Mouse (Mus musculus): Measurements from ENCODE around the gene Atxn7l3. TPM values are rescaled to one million over a fixed set of nuclear protein-coding genes. Genes with fewer than 3 reads are reported as not detected.

Gene Atxn7l3
- polyA plus RNA-seq, 1 experiment from 2014 or later, result 15.2 TPM

DNA sequence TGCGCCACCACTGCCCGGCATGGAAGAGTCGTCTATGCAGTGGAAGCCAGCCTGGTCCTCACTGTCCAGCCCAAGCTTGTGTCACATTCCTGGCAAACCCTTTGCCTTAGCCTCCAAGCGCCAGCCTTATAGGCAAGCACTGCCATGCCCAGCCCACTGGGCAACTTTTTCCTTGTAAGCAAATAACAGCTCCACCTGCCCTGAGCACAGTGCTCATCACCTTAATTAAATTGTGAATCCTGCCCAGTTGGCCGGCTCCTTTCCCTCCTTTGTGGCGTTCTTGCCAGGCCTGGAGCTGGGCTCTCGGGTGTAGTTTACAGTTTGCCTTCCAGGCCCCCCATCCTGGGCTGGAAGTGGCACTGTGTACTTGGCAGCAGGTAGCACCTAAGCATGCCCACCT is 33.2 kb downstream of the Atxn7l3 start:
- Histone ChIP-seq H3K4me2 (no peak overlapping the region), H3K9ac (ENCODE audit: low read length) (no peak overlapping the region), H3K27ac (ENCODE audit: low read depth, low read length) (no peak overlapping the region), H3K27me3 (ENCODE audit: control insufficient read depth, insufficient read depth, low read length) (no peaks in the 10 kb centered on the region), H3K9me3 (ENCODE audit: control insufficient read depth, low read length) (no peaks in the 10 kb centered on the region), H3K4me3 (ENCODE audit: low read depth, low read length) (no peak overlapping the region), H3K36me3 (ENCODE audit: control insufficient read depth, insufficient read depth, low read length) (peaks cover 5% of the 10 kb centered on the region), H3K4me1 (ENCODE audit: control insufficient read depth, insufficient read depth, low read length) (no peaks in the 10 kb centered on the region)
- no peak for ATAC-seq (ENCODE audit: low FRiP score)
- 91% methylated on average over 7 of the region's 7 CpGs for WGBS
- no peak for DNase-seq (ENCODE audit: low spot score, missing footprints)

DNA sequence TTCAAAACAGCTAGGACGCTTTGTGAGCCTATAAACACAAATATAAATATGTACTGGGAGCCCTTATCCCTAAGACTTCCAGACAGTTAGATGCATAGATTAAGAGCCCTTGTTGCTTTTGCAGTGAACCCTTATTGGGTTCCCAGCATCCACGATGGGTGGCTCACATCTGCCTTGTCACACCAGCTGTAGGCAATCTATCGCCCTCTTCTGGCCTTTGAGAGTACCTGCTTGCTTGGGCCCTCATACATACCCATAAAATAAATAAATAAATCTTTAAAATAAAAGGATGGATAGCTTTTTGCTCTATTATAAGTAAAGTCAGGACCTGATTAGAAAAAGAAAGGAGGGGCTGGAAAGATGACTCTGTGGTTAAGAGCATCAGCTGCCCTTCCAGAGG is 37.9 kb downstream of the Atxn7l3 start:
- Histone ChIP-seq H3K9ac (ENCODE audit: low read length) (no peak overlapping the region), H3K27ac (ENCODE audit: low read depth, low read length) (no peak overlapping the region), H3K4me2 (no peak overlapping the region), H3K9me3 (ENCODE audit: control insufficient read depth, low read length) (no peaks in the 10 kb centered on the region), H3K4me1 (ENCODE audit: control insufficient read depth, insufficient read depth, low read length) (peaks cover 3% of the 10 kb centered on the region; the same call in 1 of the 2 replicates), H3K4me3 (ENCODE audit: low read depth, low read length) (no peak overlapping the region), H3K36me3 (ENCODE audit: control insufficient read depth, insufficient read depth, low read length) (peaks cover 6% of the 10 kb centered on the region), H3K27me3 (ENCODE audit: control insufficient read depth, insufficient read depth, low read length) (no peaks in the 10 kb centered on the region)
- DNase-seq (ENCODE audit: low spot score, missing footprints) (no peak), ATAC-seq (ENCODE audit: low FRiP score) (no peak)
- WGBS, result 91% methylated on average over 3 of the region's 3 CpGs

DNA sequence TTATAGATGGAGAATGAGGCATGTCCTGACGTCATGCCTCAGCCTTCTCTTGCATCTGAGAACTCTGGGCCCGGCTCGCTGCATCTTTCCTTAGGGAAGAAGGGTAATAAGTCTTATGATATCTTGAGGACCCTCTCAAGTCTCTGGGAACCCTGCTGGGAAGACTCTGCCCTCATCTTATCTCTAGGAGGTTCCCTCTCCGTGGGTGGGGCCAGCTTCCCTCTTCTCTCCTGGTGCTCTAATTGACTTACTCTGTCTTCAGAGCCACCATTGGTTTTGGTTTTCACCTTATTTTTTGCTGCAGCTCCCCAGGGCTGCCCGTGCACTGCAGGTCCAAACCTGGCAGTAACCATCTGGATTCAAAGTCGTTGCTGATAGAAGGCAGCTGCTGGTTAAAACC is 38.3 kb downstream of the Atxn7l3 start:
- DNase-seq (ENCODE audit: low spot score, missing footprints), result no peak
- Histone ChIP-seq H3K27me3 (ENCODE audit: control insufficient read depth, insufficient read depth, low read length) (no peaks in the 10 kb centered on the region), H3K9ac (ENCODE audit: low read length) (no peak overlapping the region), H3K4me2 (no peak overlapping the region), H3K4me1 (ENCODE audit: control insufficient read depth, insufficient read depth, low read length) (peaks cover 3% of the 10 kb centered on the region; the same call in 1 of the 2 replicates), H3K9me3 (ENCODE audit: control insufficient read depth, low read length) (no peaks in the 10 kb centered on the region), H3K27ac (ENCODE audit: low read depth, low read length) (no peak overlapping the region), H3K36me3 (ENCODE audit: control insufficient read depth, insufficient read depth, low read length) (peaks cover 6% of the 10 kb centered on the region), H3K4me3 (ENCODE audit: low read depth, low read length) (no peak overlapping the region)
- no peak for ATAC-seq (ENCODE audit: low FRiP score)
- 83% methylated on average over 6 of the region's 6 CpGs for WGBS

DNA sequence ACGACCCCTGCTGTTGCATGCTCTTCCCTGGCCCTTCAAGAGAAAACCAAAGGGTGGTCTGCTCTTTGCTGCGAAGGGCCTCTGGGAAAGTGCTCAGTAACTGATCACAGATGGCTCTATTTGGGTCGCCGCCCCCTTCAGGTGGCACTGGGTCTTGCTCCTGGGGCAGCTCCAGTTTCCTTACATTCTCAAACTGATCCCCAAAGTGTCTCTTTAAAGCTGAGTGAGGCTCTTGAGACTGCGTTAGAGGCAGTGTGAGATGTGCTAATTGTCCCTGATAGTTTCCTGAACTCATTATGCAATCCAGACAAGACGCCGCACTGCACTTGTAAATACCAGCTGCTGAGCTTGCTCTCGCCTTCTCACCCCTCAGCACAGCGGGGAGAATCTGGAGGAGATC is 38.9 kb downstream of the Atxn7l3 start:
- Histone ChIP-seq H3K9ac (ENCODE audit: low read length) (no peak overlapping the region), H3K4me3 (ENCODE audit: low read depth, low read length) (no peak overlapping the region), H3K27ac (ENCODE audit: low read depth, low read length) (no peak overlapping the region), H3K36me3 (ENCODE audit: control insufficient read depth, insufficient read depth, low read length) (peaks cover 6% of the 10 kb centered on the region), H3K27me3 (ENCODE audit: control insufficient read depth, insufficient read depth, low read length) (no peaks in the 10 kb centered on the region), H3K4me2 (no peak overlapping the region), H3K4me1 (ENCODE audit: control insufficient read depth, insufficient read depth, low read length) (peaks cover 3% of the 10 kb centered on the region; the same call in 1 of the 2 replicates), H3K9me3 (ENCODE audit: control insufficient read depth, low read length) (no peaks in the 10 kb centered on the region)
- ATAC-seq (ENCODE audit: low FRiP score) (no peak), DNase-seq (ENCODE audit: low spot score, missing footprints) (no peak)
- WGBS, result 36% methylated on average over 9 of the region's 9 CpGs

DNA sequence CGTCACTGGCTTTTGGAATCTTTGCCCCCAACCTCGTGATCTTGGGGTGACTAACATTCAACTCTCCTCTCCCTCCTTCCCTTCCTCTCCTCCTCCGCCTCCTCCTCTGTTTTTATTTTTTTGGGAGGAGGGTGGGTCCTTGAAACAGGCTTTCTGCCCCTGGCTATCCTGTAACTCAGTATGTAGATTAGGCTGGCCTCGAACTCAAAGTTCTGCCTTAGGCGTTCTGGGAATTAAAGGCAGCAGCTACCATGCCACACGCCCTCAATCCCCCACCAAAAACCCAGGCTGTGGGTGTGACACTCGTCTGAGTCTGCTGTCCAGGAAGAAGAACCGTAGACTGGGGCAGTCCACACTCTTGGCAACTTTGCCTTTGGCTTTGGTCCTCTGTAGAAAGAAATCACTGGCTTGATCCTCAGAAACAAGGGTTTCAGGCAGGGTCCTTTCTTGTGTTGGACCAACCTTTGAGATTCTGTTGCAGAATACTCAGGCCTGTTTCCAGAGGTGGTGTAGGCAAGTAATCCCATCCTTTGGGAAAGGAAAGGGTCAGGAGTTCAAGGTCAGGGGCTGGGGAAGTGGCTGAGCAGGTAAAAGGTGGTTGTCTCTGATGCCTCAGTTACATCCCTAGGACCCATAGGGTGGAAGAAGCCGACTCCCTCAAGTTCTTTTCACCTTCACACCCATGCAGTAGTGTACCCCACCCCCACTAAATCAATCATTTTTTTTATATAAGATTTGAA is 46.9 kb downstream of the Atxn7l3 start:
- Histone ChIP-seq H3K9me3 (ENCODE audit: control insufficient read depth, low read length) (no peaks in the 10 kb centered on the region), H3K4me1 (ENCODE audit: control insufficient read depth, insufficient read depth, low read length) (peaks cover 23% of the 10 kb centered on the region), H3K9ac (ENCODE audit: low read length) (peak overlapping the region; percentile 72), H3K27ac (ENCODE audit: low read depth, low read length) (no peak overlapping the region), H3K36me3 (ENCODE audit: control insufficient read depth, insufficient read depth, low read length) (no peaks in the 10 kb centered on the region), H3K27me3 (ENCODE audit: control insufficient read depth, insufficient read depth, low read length) (peaks cover 3% of the 10 kb centered on the region; the same call in 1 of the 2 replicates), H3K4me3 (ENCODE audit: low read depth, low read length) (peak overlapping the region; percentile 72), H3K4me2 (peak overlapping the region; percentile 78)
- ATAC-seq (ENCODE audit: low FRiP score) (no peak; the same call in 1 of the 2 replicates), DNase-seq (ENCODE audit: low spot score, missing footprints) (no peak)
- 12% methylated on average over 9 of the region's 9 CpGs for WGBS

DNA sequence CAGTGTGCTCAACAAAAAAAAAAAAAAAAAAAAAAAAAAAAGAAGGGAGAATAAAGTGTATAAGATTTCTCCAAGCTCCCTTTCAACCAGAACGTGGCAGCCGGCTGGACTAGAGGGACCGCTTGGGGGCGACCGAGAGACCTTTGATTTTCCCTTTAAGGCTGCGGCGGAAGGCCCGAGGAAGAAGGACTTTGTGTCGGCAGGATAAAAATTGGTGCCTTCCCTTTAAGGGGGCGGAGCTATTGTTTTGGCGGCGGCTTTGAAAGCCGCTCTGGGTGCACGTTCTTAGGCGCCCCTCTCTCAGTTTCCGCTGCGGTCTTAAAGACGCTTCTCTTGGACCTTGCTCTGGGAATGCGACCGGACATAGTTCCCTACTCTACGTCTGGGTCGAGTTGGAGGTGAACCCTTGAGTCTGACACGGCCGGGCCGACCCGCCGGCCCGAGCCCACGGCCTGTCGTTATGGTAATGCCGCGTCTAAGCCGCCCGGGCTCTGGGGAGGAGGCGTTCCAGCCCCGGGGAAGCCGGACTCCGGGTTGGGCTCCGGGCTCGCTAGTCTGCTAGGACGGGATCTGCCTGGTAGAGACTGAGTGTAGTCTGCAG is 47.7 kb downstream of the Atxn7l3 start, which contains the start of gene BC030867:
BC030867 (plus strand) TSS at position 253 of the 601 bp plus-strand sequence.
- ATAC-seq (ENCODE audit: low FRiP score) (peak; percentile 76), DNase-seq (ENCODE audit: low spot score, missing footprints) (peak; percentile 100)
- Histone ChIP-seq H3K4me3 (ENCODE audit: low read depth, low read length) (peak within 1 kb of the TSS; percentile 72), H3K9ac (ENCODE audit: low read length) (peak within 1 kb of the TSS; percentile 72), H3K9me3 (ENCODE audit: control insufficient read depth, low read length) (no peaks in the 10 kb centered on the region), H3K27me3 (ENCODE audit: control insufficient read depth, insufficient read depth, low read length) (peaks cover 3% of the 10 kb centered on the region; the same call in 1 of the 2 replicates), H3K4me2 (peak within 1 kb of the TSS; percentile 78), H3K36me3 (ENCODE audit: control insufficient read depth, insufficient read depth, low read length) (no peaks in the 10 kb centered on the region), H3K27ac (ENCODE audit: low read depth, low read length) (no peak within 1 kb of the TSS; the same call in 1 of the 2 replicates), H3K4me1 (ENCODE audit: control insufficient read depth, insufficient read depth, low read length) (peaks cover 23% of the 10 kb centered on the region)
- under 1% methylated on average over 41 of the region's 41 CpGs for WGBS

DNA sequence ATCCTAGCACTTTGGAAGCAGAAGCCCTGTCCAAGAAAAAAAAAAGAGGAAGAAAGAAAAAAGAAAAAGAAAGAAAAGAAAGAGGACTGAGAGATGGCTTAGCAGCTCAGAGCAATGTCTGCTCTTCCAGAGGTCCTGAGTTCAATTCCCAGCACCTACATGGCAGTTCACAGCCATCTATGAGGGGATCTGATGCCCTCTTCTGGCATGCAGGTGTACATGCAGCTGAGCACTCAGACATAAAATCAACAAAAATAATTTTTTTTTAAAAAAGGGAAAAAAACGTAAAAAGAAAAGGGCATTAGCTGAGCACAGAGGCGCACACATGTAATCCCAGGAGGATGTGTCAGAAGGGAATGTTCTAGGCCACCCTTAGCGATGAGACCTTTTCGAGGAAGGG is 49.6 kb downstream of the Atxn7l3 start:
- Histone ChIP-seq H3K9me3 (ENCODE audit: control insufficient read depth, low read length) (no peaks in the 10 kb centered on the region), H3K9ac (ENCODE audit: low read length) (no peak overlapping the region), H3K27me3 (ENCODE audit: control insufficient read depth, insufficient read depth, low read length) (peaks cover 3% of the 10 kb centered on the region; the same call in 1 of the 2 replicates), H3K4me3 (ENCODE audit: low read depth, low read length) (no peak overlapping the region), H3K4me2 (no peak overlapping the region), H3K36me3 (ENCODE audit: control insufficient read depth, insufficient read depth, low read length) (no peaks in the 10 kb centered on the region), H3K4me1 (ENCODE audit: control insufficient read depth, insufficient read depth, low read length) (peaks cover 23% of the 10 kb centered on the region), H3K27ac (ENCODE audit: low read depth, low read length) (no peak overlapping the region)
- 86% methylated on average over 4 of the region's 4 CpGs for WGBS
- DNase-seq (ENCODE audit: low spot score, missing footprints) (no peak), ATAC-seq (ENCODE audit: low FRiP score) (no peak)

DNA sequence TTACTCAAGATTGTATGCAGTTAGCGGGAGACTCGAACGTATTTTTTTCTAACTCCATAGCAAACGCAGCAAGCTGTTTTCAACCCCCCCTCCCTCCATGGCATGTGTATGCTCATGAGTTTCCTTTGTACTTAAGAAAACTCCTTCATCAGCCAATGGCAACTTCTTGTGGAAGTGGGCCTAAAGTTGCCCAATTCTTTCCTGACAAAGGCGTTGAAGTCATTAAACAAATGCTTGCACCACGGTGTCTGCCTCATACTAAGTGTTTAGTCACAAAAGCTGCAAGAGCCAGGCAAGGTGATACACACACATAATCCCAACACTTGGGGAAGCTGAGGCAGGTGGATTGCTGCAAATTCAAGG is 50.2 kb downstream of the Atxn7l3 start:
- H3K4me1 ChIP-seq (ENCODE audit: control insufficient read depth, insufficient read depth, low read length), result peaks cover 23% of the 10 kb centered on the region
- no peaks in the 10 kb centered on the region for H3K9me3 ChIP-seq (ENCODE audit: control insufficient read depth, low read length)
- ATAC-seq (ENCODE audit: low FRiP score) (no peak), DNase-seq (ENCODE audit: low spot score, missing footprints) (no peak)
- H3K9ac ChIP-seq (ENCODE audit: low read length), result no peak overlapping the region
- no peaks in the 10 kb centered on the region for H3K36me3 ChIP-seq (ENCODE audit: control insufficient read depth, insufficient read depth, low read length)
- H3K27ac ChIP-seq (ENCODE audit: low read depth, low read length), result no peak overlapping the region
- no peak overlapping the region for H3K4me3 ChIP-seq (ENCODE audit: low read depth, low read length)
- WGBS, result 85% methylated on average over 6 of the region's 6 CpGs
- no peak overlapping the region for H3K4me2 ChIP-seq
- H3K27me3 ChIP-seq (ENCODE audit: control insufficient read depth, insufficient read depth, low read length), result peaks cover 3% of the 10 kb centered on the region; the same call in 1 of the 2 replicates

DNA sequence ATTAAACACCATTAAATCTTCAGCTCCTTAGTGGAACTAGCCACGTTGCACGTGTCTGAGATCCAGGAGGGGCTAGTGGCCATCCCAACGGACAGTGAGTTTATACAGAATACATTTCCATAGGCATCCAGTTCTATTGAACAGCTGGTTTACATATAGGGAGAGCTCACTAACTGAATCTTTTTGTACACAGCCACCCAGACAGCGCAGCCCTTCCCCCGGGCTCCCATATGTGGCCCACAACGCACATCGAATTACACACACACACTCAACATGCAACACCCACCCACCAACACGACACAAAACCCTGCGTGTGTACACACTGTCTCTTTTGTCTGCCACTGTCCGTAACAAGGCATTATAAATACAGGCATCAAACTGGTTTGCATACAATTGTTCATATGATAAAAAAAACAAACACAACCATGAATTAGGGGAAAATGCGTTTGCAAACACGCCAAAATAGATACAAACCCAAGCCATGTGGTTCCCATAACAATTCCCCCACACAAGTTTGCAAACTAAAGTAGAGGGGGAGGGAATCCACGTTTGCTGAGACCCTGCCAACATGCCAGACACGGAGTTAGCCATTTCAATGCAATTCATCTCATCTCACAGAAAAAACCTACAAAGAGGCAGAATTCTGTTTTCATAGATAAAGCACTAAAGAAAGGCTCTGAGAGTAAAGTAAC is 50.7 kb downstream of the Atxn7l3 start:
- DNase-seq (ENCODE audit: low spot score, missing footprints) (peak; percentile 86), ATAC-seq (ENCODE audit: low FRiP score) (no peak)
- Histone ChIP-seq H3K4me1 (ENCODE audit: control insufficient read depth, insufficient read depth, low read length) (peaks cover 23% of the 10 kb centered on the region), H3K27ac (ENCODE audit: low read depth, low read length) (no peak overlapping the region), H3K9ac (ENCODE audit: low read length) (peak overlapping the region; percentile 47), H3K4me2 (peak overlapping the region; percentile 68), H3K36me3 (ENCODE audit: control insufficient read depth, insufficient read depth, low read length) (no peaks in the 10 kb centered on the region), H3K9me3 (ENCODE audit: control insufficient read depth, low read length) (no peaks in the 10 kb centered on the region), H3K4me3 (ENCODE audit: low read depth, low read length) (peak overlapping the region; percentile 27), H3K27me3 (ENCODE audit: control insufficient read depth, insufficient read depth, low read length) (peaks cover 3% of the 10 kb centered on the region; the same call in 1 of the 2 replicates)
- 64% methylated on average over 14 of the region's 14 CpGs for WGBS
